Mouse (Mus musculus): ENCODE data around the gene Fgf15. TPM values are rescaled to one million over a fixed set of nuclear protein-coding genes. Genes with fewer than 3 reads are reported as not detected.
A peak's percentile ranks its signal among the peaks of the same experiment; 100 is the strongest.

Gene Fgf15
- total and polyA plus RNA-seq, 3 experiments, result not detected

GRCm38 (mm10) chr7:144933796-144934195 is 37.5 kb downstream of the Fgf15 start:
- 61% methylated on average over 8 of the region's 8 CpGs for WGBS
- Histone ChIP-seq H3K9ac (ENCODE audit: low read depth, low read length) (no peak overlapping the region), H3K79me2 (replicated peaks; ENCODE audit: control insufficient read depth, insufficient read depth, low read length) (no peaks in the 10 kb centered on the region), H3K4me3 (no peak overlapping the region), H3K27ac (no peak overlapping the region), H3K27me3 (ENCODE audit: control insufficient read depth, insufficient read depth, low read length) (no peaks in the 10 kb centered on the region), H3K36me3 (ENCODE audit: control insufficient read depth, insufficient read depth, low read length) (no peaks in the 10 kb centered on the region), H3K4me1 (ENCODE audit: control insufficient read depth, insufficient read depth, low read length) (peaks cover 1% of the 10 kb centered on the region)
- TF ChIP-seq CTCF (IDR thresholded peaks at IDR 0.05) (no peak), POLR2A (IDR thresholded peaks at IDR 0.05; ENCODE audit: insufficient read depth, low read depth, low read length) (no peak), EP300 (IDR thresholded peaks at IDR 0.05; ENCODE audit: insufficient read depth, low read depth, low read length) (no peak)
- peak in 1 of 2 experiments; percentile 23 for DNase-seq
- intact Hi-C loops (cut with DNase I), result no loop called here

DNA sequence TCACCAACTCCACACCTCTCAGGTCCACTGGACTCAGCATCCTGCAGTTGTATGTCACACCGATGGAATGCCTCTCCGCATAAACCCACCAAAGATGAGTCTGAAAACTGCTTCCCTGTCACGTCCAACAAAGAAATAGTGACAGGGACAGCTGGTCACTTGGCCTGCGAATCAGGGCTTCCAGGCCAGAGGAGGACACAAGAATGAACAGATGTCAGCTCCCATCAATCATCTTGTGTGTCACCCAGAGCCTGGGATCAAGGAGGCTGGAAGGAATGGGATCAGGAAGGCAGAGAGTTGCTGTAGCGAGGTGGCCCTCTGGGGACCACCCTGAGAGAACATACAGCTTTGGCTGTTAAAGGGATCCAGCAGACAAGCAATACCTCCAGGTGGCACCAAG is 38.6 kb downstream of the Fgf15 start:
- no peak for DNase-seq
- no peak for TF ChIP-seq CTCF (IDR thresholded peaks at IDR 0.05)
- TF ChIP-seq POLR2A (IDR thresholded peaks at IDR 0.05; ENCODE audit: insufficient read depth, low read depth, low read length), result no peak
- no peak for TF ChIP-seq EP300 (IDR thresholded peaks at IDR 0.05; ENCODE audit: insufficient read depth, low read depth, low read length)
- intact Hi-C loops (cut with DNase I), result loop anchor here (5.0 kb wide), 2 partner anchors 212 to 287 kb away; no protein-coding TSS in a partner anchor
- Histone ChIP-seq H3K27me3 (ENCODE audit: control insufficient read depth, insufficient read depth, low read length) (no peaks in the 10 kb centered on the region), H3K27ac (no peak overlapping the region), H3K4me3 (no peak overlapping the region), H3K4me1 (ENCODE audit: control insufficient read depth, insufficient read depth, low read length) (peaks cover 1% of the 10 kb centered on the region), H3K79me2 (replicated peaks; ENCODE audit: control insufficient read depth, insufficient read depth, low read length) (no peaks in the 10 kb centered on the region), H3K36me3 (ENCODE audit: control insufficient read depth, insufficient read depth, low read length) (no peaks in the 10 kb centered on the region), H3K9ac (ENCODE audit: low read depth, low read length) (no peak overlapping the region)
- 84% methylated on average over 5 of the region's 5 CpGs for WGBS

DNA sequence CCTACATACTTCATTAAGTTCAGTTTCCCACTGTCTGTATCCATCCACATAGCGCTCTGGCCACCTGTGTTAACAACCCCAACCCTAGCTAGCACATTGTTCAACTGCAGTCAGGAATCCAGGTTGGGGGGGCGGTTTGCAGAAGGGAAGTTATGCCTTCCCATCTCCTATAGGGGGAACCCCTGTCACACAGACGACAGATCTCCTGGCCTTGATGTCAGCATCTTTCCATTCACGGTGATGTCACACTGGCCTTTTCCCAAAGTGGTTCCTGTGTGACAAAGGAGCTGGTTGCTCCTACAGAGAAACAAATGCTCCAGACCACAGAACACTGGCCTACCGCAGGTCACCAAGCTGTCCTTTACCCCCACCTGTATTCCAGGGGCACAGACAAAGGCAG is 39.2 kb downstream of the Fgf15 start:
- WGBS, result 35% methylated on average over 5 of the region's 5 CpGs
- Histone ChIP-seq H3K36me3 (ENCODE audit: control insufficient read depth, insufficient read depth, low read length) (no peaks in the 10 kb centered on the region), H3K27me3 (ENCODE audit: control insufficient read depth, insufficient read depth, low read length) (no peaks in the 10 kb centered on the region), H3K27ac (no peak overlapping the region), H3K4me1 (ENCODE audit: control insufficient read depth, insufficient read depth, low read length) (peaks cover 1% of the 10 kb centered on the region), H3K9ac (ENCODE audit: low read depth, low read length) (no peak overlapping the region), H3K4me3 (no peak overlapping the region), H3K79me2 (replicated peaks; ENCODE audit: control insufficient read depth, insufficient read depth, low read length) (no peaks in the 10 kb centered on the region)
- intact Hi-C loops (cut with DNase I), result loop anchor here (5.0 kb wide), 2 partner anchors 212 to 287 kb away; no protein-coding TSS in a partner anchor
- TF ChIP-seq EP300 (IDR thresholded peaks at IDR 0.05; ENCODE audit: insufficient read depth, low read depth, low read length) (0 out of 2 replicates have a peak, but pooled peaks have one; percentile 59), CTCF (IDR thresholded peaks at IDR 0.05) (peak; percentile 65), POLR2A (IDR thresholded peaks at IDR 0.05; ENCODE audit: insufficient read depth, low read depth, low read length) (no peak)
- peak; percentile 24 to 26 for DNase-seq

DNA sequence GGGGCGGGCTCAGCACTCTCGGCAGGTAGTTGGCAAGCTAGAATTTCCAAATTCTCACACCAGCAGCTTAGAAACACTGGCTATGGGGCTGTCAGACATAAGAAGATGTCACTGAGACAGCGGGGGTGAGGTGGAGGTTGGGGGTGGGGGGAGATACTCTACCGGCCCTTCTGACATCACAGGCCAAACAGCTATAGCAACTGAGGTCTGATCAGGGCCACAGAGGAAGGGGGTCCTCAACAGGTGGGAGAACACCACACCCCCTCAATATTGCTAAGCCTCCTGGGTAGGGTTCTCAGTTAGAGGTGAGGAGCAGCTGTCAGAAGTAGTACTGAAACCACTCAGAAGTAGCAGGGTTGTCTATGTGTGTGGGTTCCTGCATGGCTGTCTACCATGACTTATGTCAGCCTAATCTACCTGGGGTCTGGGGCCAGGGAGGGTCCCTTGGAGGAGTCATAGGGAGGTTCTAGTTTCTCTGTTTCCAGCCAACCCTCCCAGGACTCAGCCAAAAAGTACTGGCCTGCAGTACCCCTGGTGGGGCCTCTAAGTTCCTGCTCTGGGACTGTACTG is 40.1 kb downstream of the Fgf15 start:
- Histone ChIP-seq H3K27me3 (ENCODE audit: control insufficient read depth, insufficient read depth, low read length) (no peaks in the 10 kb centered on the region), H3K36me3 (ENCODE audit: control insufficient read depth, insufficient read depth, low read length) (no peaks in the 10 kb centered on the region), H3K27ac (no peak overlapping the region), H3K79me2 (replicated peaks; ENCODE audit: control insufficient read depth, insufficient read depth, low read length) (no peaks in the 10 kb centered on the region), H3K4me3 (no peak overlapping the region), H3K4me1 (ENCODE audit: control insufficient read depth, insufficient read depth, low read length) (peaks cover 1% of the 10 kb centered on the region), H3K9ac (ENCODE audit: low read depth, low read length) (no peak overlapping the region)
- DNase-seq, result no peak
- intact Hi-C loops (cut with DNase I), result loop anchor here (5.0 kb wide), 2 partner anchors 211 to 286 kb away; no protein-coding TSS in a partner anchor
- TF ChIP-seq EP300 (IDR thresholded peaks at IDR 0.05; ENCODE audit: insufficient read depth, low read depth, low read length), result no peak
- WGBS, result 72% methylated on average over 4 of the region's 4 CpGs

- H3K9ac ChIP-seq (ENCODE audit: low read depth, low read length), result peak overlapping the region; percentile 51
- H3K36me3 ChIP-seq (ENCODE audit: control insufficient read depth, insufficient read depth, low read length), result no peaks in the 10 kb centered on the region
These were observed 41.2 kb downstream of the Fgf15 start for GRCm38 (mm10) chr7:144937490-144937889.

GRCm38 (mm10) chr7:144937899-144938517 is 41.7 kb downstream of the Fgf15 start:
- Histone ChIP-seq H3K36me3 (ENCODE audit: control insufficient read depth, insufficient read depth, low read length) (no peaks in the 10 kb centered on the region), H3K4me1 (ENCODE audit: control insufficient read depth, insufficient read depth, low read length) (peaks cover 4% of the 10 kb centered on the region), H3K27me3 (ENCODE audit: control insufficient read depth, insufficient read depth, low read length) (no peaks in the 10 kb centered on the region), H3K27ac (peak overlapping the region; percentile 76), H3K79me2 (replicated peaks; ENCODE audit: control insufficient read depth, insufficient read depth, low read length) (no peaks in the 10 kb centered on the region), H3K9ac (ENCODE audit: low read depth, low read length) (peak overlapping the region; percentile 51), H3K4me3 (peak overlapping the region; percentile 76)
- DNase-seq, result no peak
- no peak for TF ChIP-seq EP300 (IDR thresholded peaks at IDR 0.05; ENCODE audit: insufficient read depth, low read depth, low read length)
- no peak for TF ChIP-seq POLR2A (IDR thresholded peaks at IDR 0.05; ENCODE audit: insufficient read depth, low read depth, low read length)
- TF ChIP-seq CTCF (IDR thresholded peaks at IDR 0.05), result no peak
- 2% methylated on average over 39 of the region's 39 CpGs for whole genome bisulfite sequencing
- intact Hi-C loops (cut with DNase I), result loop anchor here (1.0 to 5.0 kb wide), 5 partner anchors 161 to 305 kb away; no protein-coding TSS in a partner anchor

More at GRCm38 (mm10) chr7:144937490-144937889, 41.2 kb downstream of the Fgf15 start:
- peak; percentile 89 to 93 for DNase-seq
- Histone ChIP-seq H3K4me3 (peak overlapping the region; percentile 76), H3K27me3 (ENCODE audit: control insufficient read depth, insufficient read depth, low read length) (no peaks in the 10 kb centered on the region), H3K27ac (peak overlapping the region; percentile 76), H3K4me1 (ENCODE audit: control insufficient read depth, insufficient read depth, low read length) (peaks cover 1% of the 10 kb centered on the region), H3K79me2 (replicated peaks; ENCODE audit: control insufficient read depth, insufficient read depth, low read length) (no peaks in the 10 kb centered on the region)
- TF ChIP-seq EP300 (IDR thresholded peaks at IDR 0.05; ENCODE audit: insufficient read depth, low read depth, low read length) (peak; percentile 97), CTCF (IDR thresholded peaks at IDR 0.05) (peak; percentile 99), POLR2A (IDR thresholded peaks at IDR 0.05; ENCODE audit: insufficient read depth, low read depth, low read length) (peak; percentile 58)
- WGBS, result 1% methylated on average over 20 of the region's 20 CpGs
- intact Hi-C loops (cut with DNase I), result loop anchor here (1.0 to 5.0 kb wide), 3 partner anchors 210 to 306 kb away; no protein-coding TSS in a partner anchor
